Mouse (Mus musculus) cerebellum, adult 18-20 months (tissue): ENCODE results near the gene Tbc1d20.
"Not testable (repeated sequence)": the region's sequence is repeated elsewhere in the genome, so short reads cannot be mapped to it uniquely, and the experiment has no call there.

Experiments
- DNase-seq, 2 experiments: peaks; one replicate each; pipeline ENCODE4 v3.0.0; 2021

Tbc1d20 gene

GRCm38 (mm10) chr2:152327980-152328379, 34.4 kb downstream of the Tbc1d20 start:
- no peak for DNase-seq

DNA sequence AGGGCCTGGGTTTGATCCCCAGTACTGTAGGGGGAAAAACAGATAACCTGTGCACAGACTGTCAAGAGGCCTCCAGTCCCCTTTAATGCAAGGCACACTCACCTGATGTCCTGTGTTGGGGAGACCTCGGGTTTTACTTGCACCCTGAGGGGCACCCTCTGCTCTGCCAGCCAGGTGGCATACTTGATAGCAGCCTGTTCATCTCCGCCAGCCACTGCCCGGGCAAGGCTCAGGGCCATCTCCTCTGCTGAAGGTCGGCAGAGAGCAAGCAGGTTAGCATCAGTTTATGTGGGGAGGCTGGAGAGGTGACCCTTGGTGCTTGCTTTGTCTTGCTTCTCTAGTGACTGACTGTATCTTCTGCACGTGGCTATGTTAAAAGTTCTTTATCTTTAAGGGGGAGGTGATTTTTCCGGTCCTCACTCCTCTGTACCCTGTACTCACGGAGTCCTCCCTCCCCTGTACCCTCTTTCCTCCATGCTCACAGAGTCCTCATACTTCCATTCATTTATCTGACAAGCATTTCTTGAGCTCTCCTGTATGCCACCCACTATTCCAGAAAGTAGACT, 37.3 kb downstream of the Tbc1d20 start:
- no peak for DNase-seq

- DNase-seq: peak; percentile 89
These were observed 38.6 kb downstream of the Tbc1d20 start, which contains the start of gene Rbck1 for GRCm38 (mm10) chr2:152332101-152332825. TSS of gene Rbck1 (minus strand) at chr2:152332653.

GRCm38 (mm10) chr2:152333345-152334006, 39.8 kb downstream of the Tbc1d20 start:
- DNase-seq: no peak

DNA sequence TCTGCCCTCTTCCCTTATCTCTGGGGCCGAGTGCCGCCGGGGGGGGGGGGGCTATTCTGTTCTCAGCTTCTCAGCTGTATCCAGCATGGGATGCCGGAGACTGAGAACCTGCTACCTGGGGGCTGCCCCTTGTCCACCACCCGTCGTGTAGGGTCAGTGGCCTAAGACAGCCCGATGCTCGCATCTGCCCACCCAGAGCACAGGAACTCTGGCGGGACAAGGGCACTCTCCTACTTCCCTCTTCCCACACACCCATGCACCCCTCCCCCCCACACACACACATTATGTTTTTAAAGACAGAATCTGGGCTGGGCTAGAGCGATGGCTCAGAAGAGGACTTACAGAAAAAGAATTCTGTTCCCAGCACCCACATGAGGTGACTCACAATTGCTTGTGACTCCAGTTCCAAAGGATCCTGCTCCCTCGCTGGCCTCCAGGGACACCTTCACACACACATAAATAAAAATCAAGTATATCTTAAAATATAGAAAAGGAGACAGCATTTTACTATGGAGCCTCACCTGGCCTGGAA, 41.7 kb downstream of the Tbc1d20 start:
- DNase-seq: no peak

DNA sequence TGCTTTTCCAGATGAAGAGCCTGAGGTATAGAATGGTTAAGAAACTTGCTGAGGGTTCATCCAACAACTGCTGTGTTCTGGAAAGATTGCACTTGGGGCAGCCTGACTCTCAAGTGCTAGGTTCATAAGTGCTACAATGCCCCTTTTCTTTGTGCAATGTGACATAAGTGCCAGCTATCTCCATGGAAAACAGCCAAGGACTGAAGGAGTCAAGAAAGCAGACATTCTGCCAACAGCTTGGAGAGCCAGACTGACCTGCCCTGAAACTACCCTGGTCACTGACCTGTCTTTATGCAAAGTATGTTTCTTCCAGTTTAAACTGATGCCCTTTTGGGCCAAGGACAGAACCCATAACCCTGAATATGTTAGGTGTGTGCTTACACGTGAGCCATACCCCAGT, 43.2 kb downstream of the Tbc1d20 start:
- DNase-seq: no peak

DNA sequence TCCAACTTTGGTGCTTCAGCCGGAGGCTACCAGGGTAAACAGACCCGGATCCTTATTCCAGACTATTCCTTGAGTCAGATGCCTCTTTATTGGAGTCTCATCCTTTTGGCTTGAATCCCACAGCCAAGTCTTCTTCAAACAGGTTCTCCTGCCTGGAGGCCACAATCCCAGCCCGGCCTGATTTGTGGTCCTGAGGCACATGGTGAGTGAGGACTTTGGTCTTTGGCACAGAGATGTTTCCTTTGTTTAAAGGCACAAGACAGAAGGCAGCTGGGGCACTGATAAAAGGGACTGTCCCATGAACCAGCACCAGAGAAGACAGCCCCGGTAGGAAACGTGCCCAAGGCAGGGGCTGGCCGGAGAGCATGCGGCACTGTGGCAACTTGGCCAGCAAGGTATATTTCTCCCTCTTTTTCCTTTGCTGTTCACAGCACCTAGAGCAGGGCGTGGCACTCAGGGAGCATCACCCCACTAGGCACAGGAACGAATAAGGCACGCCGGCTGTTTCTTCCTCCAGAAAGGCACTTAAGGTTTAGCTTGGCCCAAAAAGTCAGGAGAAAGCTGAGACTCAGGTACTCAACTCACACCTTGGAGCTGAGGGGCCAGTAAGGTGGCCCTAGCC, 44.1 kb downstream of the Tbc1d20 start:
- no peak for DNase-seq

DNA sequence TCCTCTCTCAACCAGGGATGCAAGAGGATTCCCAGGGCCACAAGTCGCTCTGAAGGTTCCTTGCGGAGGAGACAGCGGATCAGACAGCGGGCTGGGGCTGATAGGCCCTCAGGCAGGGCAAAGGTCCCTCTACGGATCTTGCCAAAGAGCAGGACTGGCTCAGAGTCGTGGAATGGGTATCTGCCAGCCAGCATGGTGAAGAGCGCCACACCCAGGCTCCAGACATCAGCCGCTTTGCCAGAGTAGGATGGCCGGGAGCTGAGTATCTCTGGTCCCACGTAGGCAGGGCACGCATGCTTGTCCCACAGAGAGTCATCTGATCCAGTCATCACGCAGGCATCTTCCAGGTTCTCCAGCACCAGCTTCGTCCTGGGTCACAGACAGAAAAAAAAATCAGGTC, 44.7 kb downstream of the Tbc1d20 start:
- no peak for DNase-seq

DNA sequence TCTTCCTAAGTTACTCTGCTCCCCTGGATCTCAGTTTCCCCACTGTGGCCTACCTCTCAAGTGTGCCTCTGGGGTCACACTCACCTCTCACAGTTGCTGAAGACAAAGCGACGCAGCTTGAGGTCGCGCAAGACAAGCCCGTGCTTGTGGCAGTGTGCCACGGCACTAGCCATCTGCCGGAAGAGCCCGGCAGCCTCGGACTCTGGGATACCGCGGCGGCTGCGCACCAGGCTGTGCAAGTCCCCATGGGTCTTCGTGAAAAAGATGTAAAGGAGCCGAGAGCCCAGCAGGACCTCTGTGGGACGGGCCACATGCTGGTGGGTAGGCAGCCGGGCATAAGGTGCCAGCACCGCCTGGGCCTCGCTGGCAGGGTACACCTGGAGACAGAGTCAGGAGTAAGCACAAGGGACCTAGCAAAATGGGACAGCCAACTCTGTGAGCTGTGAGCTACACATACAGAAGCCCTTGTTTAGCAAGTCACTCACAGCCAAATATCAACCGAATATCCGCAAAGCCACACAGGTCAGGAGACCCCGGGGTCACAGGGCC, 46.1 kb downstream of the Tbc1d20 start:
- peak; percentile 47 to 72 for DNase-seq

GRCm38 (mm10) chr2:152343329-152344213, 49.9 kb downstream of the Tbc1d20 start, which contains the start of gene Trib3:
TSS of gene Trib3 (minus strand) at chr2:152344032.
- DNase-seq: peak; percentile 82 to 84

DNA sequence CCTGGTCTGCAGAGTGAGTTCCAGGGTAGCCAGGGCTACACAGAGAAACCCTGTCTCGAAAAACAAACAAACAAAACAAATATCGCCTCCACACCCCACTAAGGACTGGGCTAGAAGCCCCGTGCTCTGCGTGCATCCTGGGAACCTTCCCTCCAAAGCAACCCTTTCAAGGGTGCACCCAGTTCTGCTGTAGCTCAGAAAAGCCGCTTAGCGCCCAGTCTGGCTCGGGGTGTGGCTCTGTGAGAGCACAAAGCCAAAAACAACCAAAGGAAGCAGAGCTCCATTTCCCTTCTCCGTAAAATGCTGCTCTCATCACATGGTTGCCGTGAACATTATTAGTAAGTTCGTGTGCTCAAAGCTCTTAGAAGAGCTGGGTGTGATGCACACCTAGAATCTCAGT, 50.7 kb downstream of the Tbc1d20 start:
- no peak for DNase-seq

GRCm38 (mm10) chr2:152344909-152345308, 51.3 kb downstream of the Tbc1d20 start:
- DNase-seq: no peak

- DNase-seq: no peak
These were observed 51.8 kb downstream of the Tbc1d20 start for GRCm38 (mm10) chr2:152345393-152345792.

- DNase-seq: no peak
These were observed 53.3 kb downstream of the Tbc1d20 start for GRCm38 (mm10) chr2:152346776-152347465.

GRCm38 (mm10) chr2:152347722-152348121, 54.1 kb downstream of the Tbc1d20 start:
- DNase-seq: no peak

DNA sequence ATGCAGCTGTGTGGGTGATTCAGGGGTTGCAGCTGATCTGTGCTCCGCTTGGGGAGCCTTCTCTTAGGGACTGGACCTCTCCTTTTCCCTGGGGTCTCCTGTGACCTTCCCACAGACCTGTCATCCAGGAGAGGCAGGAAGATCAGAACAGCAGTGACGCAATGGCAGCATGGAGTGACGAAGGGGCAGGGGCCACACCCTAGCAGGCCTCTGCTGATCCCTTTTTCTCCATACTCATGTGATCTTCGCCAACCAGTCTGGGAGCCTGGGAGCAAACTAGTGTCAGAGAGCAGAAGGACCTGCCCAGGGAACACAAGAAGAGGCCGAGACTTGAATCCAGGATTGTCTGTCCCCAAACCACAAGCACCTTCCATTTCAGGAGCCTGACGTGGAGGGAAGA, 55.6 kb downstream of the Tbc1d20 start:
- no peak for DNase-seq

- DNase-seq: no peak
These were observed 56.4 kb downstream of the Tbc1d20 start for GRCm38 (mm10) chr2:152349842-152350540.

- no peak for DNase-seq
These were observed 63.6 kb downstream of the Tbc1d20 start for GRCm38 (mm10) chr2:152357254-152357653.

DNA sequence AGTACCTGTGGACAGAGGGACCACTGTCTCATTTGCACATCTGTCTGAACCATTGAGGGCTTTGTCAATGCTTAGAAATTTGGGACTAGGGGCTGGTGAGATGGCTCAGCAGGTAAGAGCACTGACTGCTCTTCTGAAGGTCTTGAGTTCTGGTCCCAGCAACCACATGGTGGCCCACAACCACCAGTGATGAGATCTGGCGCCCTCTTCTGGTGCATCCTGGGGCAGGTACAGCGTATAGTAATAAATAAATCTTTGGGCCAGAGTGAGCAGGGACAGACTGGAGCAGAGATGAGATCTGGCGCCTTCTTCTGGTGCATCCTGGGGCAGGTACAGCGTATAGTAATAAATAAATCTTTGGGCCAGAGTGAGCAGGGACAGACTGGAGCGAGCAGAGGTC, 65.3 kb downstream of the Tbc1d20 start:
- DNase-seq: not testable (repeated sequence)

DNA sequence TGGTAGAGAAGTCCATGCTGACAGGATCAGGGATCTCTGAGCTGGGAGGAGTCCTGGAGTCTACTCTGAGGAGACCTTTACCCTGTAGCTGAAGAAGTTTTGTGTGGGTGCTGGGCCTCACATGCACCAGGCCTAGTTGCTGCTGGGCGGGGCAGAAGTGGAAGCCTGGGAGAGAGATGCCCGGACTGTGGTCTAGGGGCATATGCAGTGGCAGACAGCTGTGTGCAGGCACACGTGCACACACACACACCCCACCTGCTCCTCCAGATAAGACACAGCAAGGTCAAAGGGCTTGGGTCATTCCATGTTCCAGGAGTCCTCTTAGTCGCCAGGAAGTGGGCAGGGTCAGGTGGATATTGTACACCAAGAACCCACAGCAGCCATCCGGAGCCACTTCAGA, 66.0 kb downstream of the Tbc1d20 start:
- no peak for DNase-seq
